In the genomic region with DNA sequence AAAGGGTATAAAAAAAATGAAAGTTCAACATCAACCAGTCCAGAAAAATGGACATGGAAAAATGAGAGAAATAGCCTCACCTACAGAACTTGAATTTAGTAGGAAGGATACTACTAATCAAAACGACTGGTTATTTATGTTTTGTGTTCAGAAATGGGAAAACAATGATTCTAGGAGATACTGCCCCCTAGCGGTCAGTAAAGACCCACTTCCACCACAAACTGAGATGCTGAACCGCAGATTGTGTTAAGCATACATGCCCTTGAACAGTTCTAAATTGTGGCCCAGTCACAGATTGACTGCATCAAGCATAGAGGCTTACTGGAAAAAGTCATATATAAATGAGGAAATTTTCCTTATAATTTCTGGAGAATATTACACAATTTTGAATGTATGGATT, we compare ENCODE assay signal across 12 mouse cellular contexts.
A peak's percentile ranks its signal among the peaks of the same experiment; 100 is the strongest.
DNase-seq lines count a peak whose midpoint lies in the region; ATAC-seq and TF ChIP-seq lines count a peak whose summit lies in the region.
"Had no signal": no experiment of that assay in that cellular context is flagged by ENCODE, and none has a peak within 500 bp of the region (broad histone marks: within the 10 kb centered on the region; RNA-seq: fewer than 3 reads in every experiment).

No protein-coding gene starts in this region.

- H3K9ac ChIP-seq in kidney, embryonic 15.5 days, result no peak overlapping the region
- H3K9ac ChIP-seq in stomach, postnatal 0 days (ENCODE audit: low read length), result no peak overlapping the region
- H3K9ac ChIP-seq in intestine, embryonic 15.5 days, result no peak overlapping the region
- H3K9ac ChIP-seq: midbrain, embryonic 15.5 days had no signal

- no peak for TF ChIP-seq EP300 in stomach, postnatal 0 days (optimal IDR thresholded peaks at IDR 0.05)

- H3K4me3 ChIP-seq in kidney, adult 2 months (ENCODE audit: insufficient read depth, low read depth, low read length), result no peak overlapping the region
- no peak overlapping the region for H3K4me3 ChIP-seq in kidney, embryonic 15.5 days (replicated peaks)
- H3K4me3 ChIP-seq in thymus, adult 2 months (ENCODE audit: control insufficient read depth, insufficient read depth, low read length), result no peak overlapping the region
- no peak overlapping the region for H3K4me3 ChIP-seq in stomach, postnatal 0 days (ENCODE audit: low read depth, low read length)
- no peak overlapping the region for H3K4me3 ChIP-seq in intestine, embryonic 15.5 days (replicated peaks)
- H3K4me3 ChIP-seq: erythroblast, embryonic 14.5 days; midbrain, embryonic 15.5 days had no signal

- H3K9me3 ChIP-seq in kidney, embryonic 15.5 days (replicated peaks), result no peaks in the 10 kb centered on the region
- H3K9me3 ChIP-seq in stomach, postnatal 0 days (ENCODE audit: control insufficient read depth, low read length), result no peaks in the 10 kb centered on the region
- H3K9me3 ChIP-seq in intestine, embryonic 15.5 days, result no peaks in the 10 kb centered on the region
- H3K9me3 ChIP-seq: midbrain, embryonic 15.5 days had no signal

- H3K4me1 ChIP-seq in kidney, adult 2 months (ENCODE audit: control insufficient read depth, insufficient read depth, low read length), result no peaks in the 10 kb centered on the region
- H3K4me1 ChIP-seq in kidney, embryonic 15.5 days, result no peaks in the 10 kb centered on the region
- no peaks in the 10 kb centered on the region for H3K4me1 ChIP-seq in thymus, adult 2 months (replicated peaks; ENCODE audit: control insufficient read depth, insufficient read depth, low read length)
- no peaks in the 10 kb centered on the region for H3K4me1 ChIP-seq in stomach, postnatal 0 days (replicated peaks; ENCODE audit: control insufficient read depth, insufficient read depth)
- no peaks in the 10 kb centered on the region for H3K4me1 ChIP-seq in intestine, embryonic 15.5 days (replicated peaks)
- H3K4me1 ChIP-seq: midbrain, embryonic 15.5 days had no signal

- H3K36me3 ChIP-seq in kidney, adult 2 months (ENCODE audit: control insufficient read depth, insufficient read depth, low read length), result no peaks in the 10 kb centered on the region
- no peaks in the 10 kb centered on the region for H3K36me3 ChIP-seq in kidney, embryonic 15.5 days
- H3K36me3 ChIP-seq in thymus, adult 2 months (ENCODE audit: control insufficient read depth, insufficient read depth, low read length), result no peaks in the 10 kb centered on the region
- H3K36me3 ChIP-seq in stomach, postnatal 0 days (ENCODE audit: control insufficient read depth, insufficient read depth, low read length), result no peaks in the 10 kb centered on the region
- H3K36me3 ChIP-seq in intestine, embryonic 15.5 days, result no peaks in the 10 kb centered on the region
- H3K36me3 ChIP-seq: midbrain, embryonic 15.5 days had no signal

- H3K4me2 ChIP-seq in kidney, embryonic 15.5 days, result no peak overlapping the region
- H3K4me2 ChIP-seq in stomach, postnatal 0 days (replicated peaks; ENCODE audit: low read depth), result no peak overlapping the region
- H3K4me2 ChIP-seq in intestine, embryonic 15.5 days (replicated peaks), result no peak overlapping the region
- H3K4me2 ChIP-seq: midbrain, embryonic 15.5 days had no signal

- peak; percentile 27; the same call in 1 of the 2 replicates for TF ChIP-seq CTCF in kidney, adult 2 months (conservative IDR thresholded peaks at IDR 0.05; ENCODE audit: insufficient read depth, insufficient read length, low read depth, low read length)
- TF ChIP-seq CTCF in thymus, adult 2 months (IDR thresholded peaks at IDR 0.05; ENCODE audit: borderline replicate concordance, control insufficient read depth, extremely low read depth, insufficient read depth, low read length, poor library complexity), result no peak
- TF ChIP-seq CTCF in stomach, postnatal 0 days (IDR thresholded peaks at IDR 0.05; ENCODE audit: low read depth), result peak; percentile 72

- WGBS in kidney, adult 2 months, result 15% methylated on average over 3 of the region's 3 CpGs
- WGBS in kidney, embryonic 15.5 days, result 17% methylated on average over 3 of the region's 3 CpGs
- WGBS in thymus, adult 2 months, result 17% methylated on average over 3 of the region's 3 CpGs
- 26% methylated on average over 3 of the region's 3 CpGs for WGBS in stomach, postnatal 0 days
- 20% methylated on average over 3 of the region's 3 CpGs for WGBS in intestine, embryonic 15.5 days

- peak; percentile 14 for DNase-seq in kidney, adult 2 months
- DNase-seq in thymus, postnatal 4 days, result peak; percentile 6
- no peak for DNase-seq in thymus, adult 2 months
- peak; percentile 3 for DNase-seq in c-Kit-positive CD71-positive TER-119-positive erythroid progenitor cells, embryonic 14.5 days (ENCODE audit: low spot score)
- DNase-seq in stomach, postnatal 0 days (ENCODE audit: low spot score), result no peak
- DNase-seq in frontal cortex, postnatal 36 days (ENCODE audit: low spot score in 2 of 2), result no peak
- DNase-seq: adrenal gland, postnatal 25 days; right cerebral cortex, postnatal 14 days had no signal

- H3K27ac ChIP-seq in kidney, adult 2 months (ENCODE audit: insufficient read depth, low read depth, low read length), result no peak overlapping the region
- H3K27ac ChIP-seq in kidney, embryonic 15.5 days, result no peak overlapping the region
- H3K27ac ChIP-seq in thymus, adult 2 months (ENCODE audit: control insufficient read depth, insufficient read depth, low read length), result no peak overlapping the region
- no peak overlapping the region for H3K27ac ChIP-seq in stomach, postnatal 0 days (replicated peaks)
- no peak overlapping the region for H3K27ac ChIP-seq in intestine, embryonic 15.5 days
- H3K27ac ChIP-seq: midbrain, embryonic 15.5 days had no signal

- ATAC-seq in kidney, embryonic 15.5 days (replicated peaks; ENCODE audit: low FRiP score), result no peak
- no peak for ATAC-seq in stomach, postnatal 0 days (ENCODE audit: low FRiP score, low TSS enrichment)
- no peak for ATAC-seq in intestine, embryonic 15.5 days
- ATAC-seq: midbrain, embryonic 15.5 days had no signal

- no peak for TF ChIP-seq POLR2A in kidney, adult 2 months (IDR thresholded peaks at IDR 0.05; ENCODE audit: low read depth, low read length)
- TF ChIP-seq POLR2A in thymus, adult 2 months (IDR thresholded peaks at IDR 0.05; ENCODE audit: control insufficient read depth, extremely low read depth, insufficient read depth, low read length, poor library complexity), result no peak

- no peaks in the 10 kb centered on the region for H3K27me3 ChIP-seq in kidney, adult 2 months (replicated peaks; ENCODE audit: control insufficient read depth, insufficient read depth, low read length)
- no peaks in the 10 kb centered on the region for H3K27me3 ChIP-seq in kidney, embryonic 15.5 days
- no peaks in the 10 kb centered on the region for H3K27me3 ChIP-seq in thymus, adult 2 months (ENCODE audit: control insufficient read depth, insufficient read depth, low read length)
- no peaks in the 10 kb centered on the region for H3K27me3 ChIP-seq in stomach, postnatal 0 days (ENCODE audit: control insufficient read depth, insufficient read depth, low read length)
- H3K27me3 ChIP-seq in intestine, embryonic 15.5 days (replicated peaks), result no peaks in the 10 kb centered on the region
- H3K27me3 ChIP-seq: midbrain, embryonic 15.5 days had no signal

Comparison
In these comparisons a context has a peak if more than half of its experiments do, and no peak if none do; other contexts are left out.
1. DNase-seq: peak in kidney, adult 2 months (single experiment), thymus, postnatal 4 days (single experiment) and c-Kit-positive CD71-positive TER-119-positive erythroid progenitor cells, embryonic 14.5 days (single experiment); none in thymus, adult 2 months (single experiment), stomach, postnatal 0 days (single experiment) and frontal cortex, postnatal 36 days (0 of 2).